Mouse (Mus musculus): ENCODE data around the gene Mlph. TPM values are rescaled to one million over a fixed set of nuclear protein-coding genes. Genes with fewer than 3 reads are reported as not detected.

Gene Mlph
- total and polyA plus RNA-seq, 3 experiments, result not detected

DNA sequence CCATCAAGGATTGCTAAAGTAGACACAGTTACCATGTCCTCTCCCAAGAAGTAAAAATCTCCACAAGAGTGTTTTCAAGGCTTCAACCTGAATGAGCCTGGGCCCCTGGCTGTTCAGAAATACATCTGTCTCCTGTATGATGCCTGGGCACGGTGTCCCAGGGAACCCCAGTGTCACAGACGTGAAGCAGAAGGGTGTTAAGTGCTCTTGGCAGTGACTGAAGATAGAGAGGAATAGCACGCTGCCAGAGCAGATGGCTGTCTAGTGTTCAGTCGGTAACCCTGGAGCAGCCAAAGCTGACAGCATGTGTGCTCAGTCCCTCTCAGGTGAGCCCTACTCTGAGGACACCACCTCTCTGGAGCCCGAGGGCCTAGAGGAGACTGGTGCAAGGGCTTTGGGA lies 18.1 kb downstream of the Mlph start:
- DNase-seq (ENCODE audit: low spot score) (no peak), ATAC-seq (ENCODE audit: extremely low read depth, insufficient number of reproducible peaks, low FRiP score, poor library complexity, severe bottlenecking) (no peak)
- H3K4me1 ChIP-seq (ENCODE audit: insufficient read depth, low read depth, low read length), result no peaks in the 10 kb centered on the region
- no peak overlapping the region for H3K4me3 ChIP-seq (ENCODE audit: low read depth, low read length)
- no peaks in the 10 kb centered on the region for H3K36me3 ChIP-seq (replicated peaks)
- H3K9me3 ChIP-seq (replicated peaks), result peaks cover 86% of the 10 kb centered on the region
- no peak for TF ChIP-seq TAL1 (conservative IDR thresholded peaks at IDR 0.05; ENCODE audit: low read depth, low read length)
- no peak for TF ChIP-seq POLR2AphosphoS5 (IDR thresholded peaks at IDR 0.05; ENCODE audit: insufficient replicate concordance, low read depth, low read length)
- no peak for TF ChIP-seq GATA2 (IDR thresholded peaks at IDR 0.05; ENCODE audit: borderline replicate concordance, low read depth, low read length)
- TF ChIP-seq GATA1 (IDR thresholded peaks at IDR 0.05; ENCODE audit: borderline replicate concordance, low read length), result no peak
- TF ChIP-seq CTCF (IDR thresholded peaks at IDR 0.05; ENCODE audit: low read depth, low read length), result no peak
- H3K27me3 ChIP-seq (ENCODE audit: insufficient read depth, low read length), result no peaks in the 10 kb centered on the region; the same call in 1 of the 2 replicates

- Histone ChIP-seq H3K27me3 (ENCODE audit: insufficient read depth, low read length) (no peaks in the 10 kb centered on the region), H3K4me3 (ENCODE audit: low read depth, low read length) (no peak overlapping the region), H3K4me1 (ENCODE audit: insufficient read depth, low read depth, low read length) (no peaks in the 10 kb centered on the region), H3K9me3 (replicated peaks) (peaks cover 84% of the 10 kb centered on the region), H3K36me3 (replicated peaks) (no peaks in the 10 kb centered on the region)
- ATAC-seq (ENCODE audit: extremely low read depth, insufficient number of reproducible peaks, low FRiP score, poor library complexity, severe bottlenecking) (no peak), DNase-seq (ENCODE audit: low spot score) (no peak)
- TF ChIP-seq CTCF (IDR thresholded peaks at IDR 0.05; ENCODE audit: low read depth, low read length), result no peak
Measured at GRCm38 (mm10) chr1:90936990-90937389, 22.1 kb downstream of the Mlph start.

DNA sequence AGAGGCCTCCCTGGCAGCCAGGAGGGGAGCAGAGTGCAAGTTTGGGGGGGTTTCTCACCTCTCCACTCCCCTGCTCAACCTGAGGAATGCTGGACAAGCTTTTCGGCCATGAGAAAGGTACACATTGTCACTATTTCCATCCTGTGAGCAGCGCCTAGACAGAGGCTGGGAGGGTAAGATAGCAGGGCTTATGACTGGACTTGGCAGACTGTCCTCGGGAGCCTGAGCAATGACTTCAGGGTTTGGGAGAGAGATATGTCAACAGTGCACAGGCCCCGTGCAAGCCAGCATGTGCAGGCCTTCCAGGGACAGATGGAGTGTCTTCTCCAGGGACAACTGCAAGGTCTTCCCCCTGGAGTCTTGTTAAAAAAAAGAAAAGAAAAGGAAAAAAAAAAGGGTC lies 25.1 kb downstream of the Mlph start:
- no peaks in the 10 kb centered on the region for H3K4me1 ChIP-seq (ENCODE audit: insufficient read depth, low read depth, low read length)
- no peaks in the 10 kb centered on the region for H3K27me3 ChIP-seq (ENCODE audit: insufficient read depth, low read length)
- no peaks in the 10 kb centered on the region for H3K36me3 ChIP-seq (replicated peaks)
- peaks cover 87% of the 10 kb centered on the region for H3K9me3 ChIP-seq (replicated peaks)
- TF ChIP-seq CTCF (IDR thresholded peaks at IDR 0.05; ENCODE audit: low read depth, low read length), result no peak
- no peak for TF ChIP-seq GATA2 (IDR thresholded peaks at IDR 0.05; ENCODE audit: borderline replicate concordance, low read depth, low read length)
- DNase-seq (ENCODE audit: low spot score) (no peak), ATAC-seq (ENCODE audit: extremely low read depth, insufficient number of reproducible peaks, low FRiP score, poor library complexity, severe bottlenecking) (no peak)
- H3K4me3 ChIP-seq (ENCODE audit: low read depth, low read length), result no peak overlapping the region

DNA sequence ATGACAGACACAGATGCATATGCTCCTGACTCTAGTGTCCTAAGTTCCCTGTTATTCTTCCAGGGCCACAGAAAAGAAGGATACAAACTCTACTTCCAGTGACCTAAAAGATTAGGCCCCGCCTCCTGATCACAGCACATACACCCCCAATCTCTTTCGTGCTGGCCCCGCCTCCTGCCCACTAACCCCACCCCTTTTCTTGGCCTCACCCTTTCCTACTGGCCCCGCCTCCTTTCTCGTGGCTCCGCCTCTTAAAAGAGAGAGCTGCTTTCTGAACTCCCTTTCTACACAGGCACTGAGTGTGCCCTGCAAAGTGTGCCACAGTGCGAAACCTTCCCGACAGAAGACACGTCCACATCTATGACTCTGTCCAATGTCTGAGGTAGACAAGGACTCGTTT lies 30.3 kb downstream of the Mlph start:
- no peak for TF ChIP-seq POLR2AphosphoS5 (IDR thresholded peaks at IDR 0.05; ENCODE audit: insufficient replicate concordance, low read depth, low read length)
- TF ChIP-seq CTCF (IDR thresholded peaks at IDR 0.05; ENCODE audit: low read depth, low read length), result no peak
- no peak for TF ChIP-seq GATA2 (IDR thresholded peaks at IDR 0.05; ENCODE audit: borderline replicate concordance, low read depth, low read length)
- no peak for TF ChIP-seq GATA1 (IDR thresholded peaks at IDR 0.05; ENCODE audit: borderline replicate concordance, low read length)
- no peak for TF ChIP-seq TAL1 (conservative IDR thresholded peaks at IDR 0.05; ENCODE audit: low read depth, low read length)
- Histone ChIP-seq H3K27me3 (ENCODE audit: insufficient read depth, low read length) (no peaks in the 10 kb centered on the region), H3K36me3 (replicated peaks) (no peaks in the 10 kb centered on the region), H3K9me3 (replicated peaks) (peaks cover 90% of the 10 kb centered on the region), H3K4me3 (ENCODE audit: low read depth, low read length) (no peak overlapping the region), H3K4me1 (ENCODE audit: insufficient read depth, low read depth, low read length) (no peaks in the 10 kb centered on the region)
- no peak for ATAC-seq (ENCODE audit: extremely low read depth, insufficient number of reproducible peaks, low FRiP score, poor library complexity, severe bottlenecking)
- DNase-seq (ENCODE audit: low spot score), result no peak

DNA sequence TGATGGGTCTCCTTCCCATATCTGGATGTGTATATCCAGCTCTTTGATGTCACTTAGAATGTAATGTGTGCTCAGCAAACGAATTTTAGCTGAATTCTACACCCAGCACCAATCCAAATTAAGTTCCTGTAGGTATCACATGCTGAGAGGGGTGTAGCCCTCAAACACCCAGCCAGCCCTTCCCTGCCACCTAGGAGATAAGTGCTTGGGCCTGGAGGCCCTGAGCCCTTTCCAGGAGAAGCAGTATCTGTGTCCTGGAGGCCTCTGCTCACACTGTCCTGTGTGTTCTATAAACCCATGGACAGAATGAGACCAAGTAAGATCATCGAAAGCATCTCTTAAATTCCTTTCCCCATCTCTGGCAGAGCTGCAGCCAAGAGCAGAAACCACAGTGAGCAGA lies 32.4 kb downstream of the Mlph start:
- no peaks in the 10 kb centered on the region for H3K36me3 ChIP-seq (replicated peaks)
- TF ChIP-seq POLR2AphosphoS5 (IDR thresholded peaks at IDR 0.05; ENCODE audit: insufficient replicate concordance, low read depth, low read length) (no peak), GATA2 (IDR thresholded peaks at IDR 0.05; ENCODE audit: borderline replicate concordance, low read depth, low read length) (no peak), GATA1 (IDR thresholded peaks at IDR 0.05; ENCODE audit: borderline replicate concordance, low read length) (no peak), TAL1 (conservative IDR thresholded peaks at IDR 0.05; ENCODE audit: low read depth, low read length) (no peak), CTCF (IDR thresholded peaks at IDR 0.05; ENCODE audit: low read depth, low read length) (no peak)
- no peak for ATAC-seq (ENCODE audit: extremely low read depth, insufficient number of reproducible peaks, low FRiP score, poor library complexity, severe bottlenecking)
- no peaks in the 10 kb centered on the region for H3K4me1 ChIP-seq (ENCODE audit: insufficient read depth, low read depth, low read length)
- no peaks in the 10 kb centered on the region for H3K27me3 ChIP-seq (ENCODE audit: insufficient read depth, low read length)
- no peak overlapping the region for H3K4me3 ChIP-seq (ENCODE audit: low read depth, low read length)
- no peak for DNase-seq (ENCODE audit: low spot score)
- peaks cover 93% of the 10 kb centered on the region for H3K9me3 ChIP-seq (replicated peaks)

DNA sequence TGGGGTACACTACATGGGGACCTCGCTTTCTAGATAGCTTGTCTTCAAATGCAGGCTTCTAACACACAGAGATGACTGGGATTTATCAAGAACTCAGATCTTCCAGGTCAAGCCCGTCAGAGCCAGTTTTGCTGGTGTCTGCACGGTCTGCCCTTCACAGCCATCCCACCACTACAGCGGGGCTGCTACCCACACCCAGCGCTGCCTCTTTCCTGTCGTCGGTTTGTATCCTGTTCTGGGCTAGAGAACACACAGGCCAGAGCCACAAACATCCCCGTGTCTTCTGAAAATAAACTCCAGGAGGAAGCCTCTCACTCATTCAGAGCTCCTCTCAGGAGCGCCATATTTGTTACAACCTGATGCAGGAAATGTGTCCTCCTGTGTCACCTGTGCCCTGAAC lies 34.4 kb downstream of the Mlph start:
- Histone ChIP-seq H3K4me1 (ENCODE audit: insufficient read depth, low read depth, low read length) (no peaks in the 10 kb centered on the region), H3K36me3 (replicated peaks) (no peaks in the 10 kb centered on the region), H3K4me3 (ENCODE audit: low read depth, low read length) (no peak overlapping the region), H3K9me3 (replicated peaks) (peaks cover 93% of the 10 kb centered on the region), H3K27me3 (ENCODE audit: insufficient read depth, low read length) (no peaks in the 10 kb centered on the region)
- DNase-seq (ENCODE audit: low spot score) (no peak), ATAC-seq (ENCODE audit: extremely low read depth, insufficient number of reproducible peaks, low FRiP score, poor library complexity, severe bottlenecking) (no peak)
- no peak for TF ChIP-seq CTCF (IDR thresholded peaks at IDR 0.05; ENCODE audit: low read depth, low read length)
- no peak for TF ChIP-seq GATA2 (IDR thresholded peaks at IDR 0.05; ENCODE audit: borderline replicate concordance, low read depth, low read length)
- no peak for TF ChIP-seq TAL1 (conservative IDR thresholded peaks at IDR 0.05; ENCODE audit: low read depth, low read length)
- TF ChIP-seq POLR2AphosphoS5 (IDR thresholded peaks at IDR 0.05; ENCODE audit: insufficient replicate concordance, low read depth, low read length), result no peak
- no peak for TF ChIP-seq GATA1 (IDR thresholded peaks at IDR 0.05; ENCODE audit: borderline replicate concordance, low read length)

- Histone ChIP-seq H3K27me3 (ENCODE audit: insufficient read depth, low read length) (no peaks in the 10 kb centered on the region), H3K4me3 (ENCODE audit: low read depth, low read length) (no peak overlapping the region), H3K36me3 (replicated peaks) (no peaks in the 10 kb centered on the region), H3K9me3 (replicated peaks) (peaks cover 90% of the 10 kb centered on the region), H3K4me1 (ENCODE audit: insufficient read depth, low read depth, low read length) (no peaks in the 10 kb centered on the region)
- TF ChIP-seq GATA1 (IDR thresholded peaks at IDR 0.05; ENCODE audit: borderline replicate concordance, low read length) (no peak), GATA2 (IDR thresholded peaks at IDR 0.05; ENCODE audit: borderline replicate concordance, low read depth, low read length) (no peak), CTCF (IDR thresholded peaks at IDR 0.05; ENCODE audit: low read depth, low read length) (no peak), POLR2AphosphoS5 (IDR thresholded peaks at IDR 0.05; ENCODE audit: insufficient replicate concordance, low read depth, low read length) (no peak), TAL1 (conservative IDR thresholded peaks at IDR 0.05; ENCODE audit: low read depth, low read length) (no peak)
- DNase-seq (ENCODE audit: low spot score), result no peak
- no peak for ATAC-seq (ENCODE audit: extremely low read depth, insufficient number of reproducible peaks, low FRiP score, poor library complexity, severe bottlenecking)
Measured at GRCm38 (mm10) chr1:90951670-90952069, 36.8 kb downstream of the Mlph start.

All from G1E (cell line).